In genomic region chr4:96683474-96683873, GRCm38 (mm10) we compare ENCODE assay signal across 11 mouse cellular contexts. TPM values are rescaled to one million over a fixed set of nuclear protein-coding genes. Genes with fewer than 3 reads are reported as not detected.
DNase-seq lines count a peak whose midpoint lies in the region; ATAC-seq lines count a peak whose summit lies in the region.
"Had no signal": no experiment of that assay in that cellular context is flagged by ENCODE, and none has a peak within 500 bp of the region (broad histone marks: within the 10 kb centered on the region; RNA-seq: fewer than 3 reads in every experiment).

No protein-coding gene starts in this region.

- WGBS in intestine, embryonic 14.5 days = 52% methylated on average over 2 of the region's 2 CpGs
- 44% methylated on average over 2 of the region's 2 CpGs for WGBS in intestine, embryonic 16.5 days
- 22% methylated on average over 2 of the region's 2 CpGs for WGBS in forebrain, embryonic 16.5 days

- no peaks in the 10 kb centered on the region for H3K27me3 ChIP-seq in intestine, embryonic 14.5 days (replicated peaks; ENCODE audit: control insufficient read depth, insufficient read depth, low read length)
- H3K27me3 ChIP-seq in intestine, embryonic 16.5 days (replicated peaks; ENCODE audit: control insufficient read depth, insufficient read depth, low read length) = no peaks in the 10 kb centered on the region
- no peaks in the 10 kb centered on the region for H3K27me3 ChIP-seq in forebrain, embryonic 16.5 days (replicated peaks; ENCODE audit: control insufficient read depth, insufficient read depth, low read length)

- H3K9ac ChIP-seq in intestine, embryonic 14.5 days (ENCODE audit: low read length) = no peak overlapping the region
- H3K9ac ChIP-seq in intestine, embryonic 16.5 days (ENCODE audit: low read depth, low read length) = no peak overlapping the region
- H3K9ac ChIP-seq in forebrain, embryonic 16.5 days (replicated peaks; ENCODE audit: low read depth, low read length) = no peak overlapping the region

- no peaks in the 10 kb centered on the region for H3K4me1 ChIP-seq in intestine, embryonic 14.5 days (replicated peaks; ENCODE audit: control insufficient read depth, insufficient read depth, low read length)
- H3K4me1 ChIP-seq in intestine, embryonic 16.5 days (ENCODE audit: control insufficient read depth, insufficient read depth, low read length) = no peaks in the 10 kb centered on the region
- no peaks in the 10 kb centered on the region for H3K4me1 ChIP-seq in forebrain, embryonic 16.5 days (replicated peaks; ENCODE audit: control insufficient read depth, insufficient read depth, low read length)

- no peaks in the 10 kb centered on the region for H3K9me3 ChIP-seq in intestine, embryonic 14.5 days (ENCODE audit: control insufficient read depth, low read length)
- no peaks in the 10 kb centered on the region for H3K9me3 ChIP-seq in intestine, embryonic 16.5 days (ENCODE audit: control insufficient read depth, low read length)
- H3K9me3 ChIP-seq in forebrain, embryonic 16.5 days (ENCODE audit: control insufficient read depth, low read length) = no peaks in the 10 kb centered on the region

- H3K27ac ChIP-seq in intestine, embryonic 14.5 days (ENCODE audit: low read depth) = no peak overlapping the region
- H3K27ac ChIP-seq in intestine, embryonic 16.5 days (ENCODE audit: low read length) = no peak overlapping the region
- H3K27ac ChIP-seq in forebrain, embryonic 16.5 days (ENCODE audit: low read length) = no peak overlapping the region

- no peak for DNase-seq in intestine, embryonic 14.5 days (ENCODE audit: low spot score)
- DNase-seq in 416B (ENCODE audit: low read depth) (peak; percentile 4), MN1 (ENCODE audit: low spot score) (peak; percentile 5)
- DNase-seq in thymus, adult 18-20 months = no peak
- DNase-seq in right cerebral cortex, postnatal 4 days = no peak
- no peak for DNase-seq in ovary, postnatal 10 days (ENCODE audit: low spot score)
- DNase-seq: gastrocnemius, postnatal 10 days had no signal

- no peak overlapping the region for H3K4me3 ChIP-seq in intestine, embryonic 14.5 days (ENCODE audit: low read depth, low read length)
- no peak overlapping the region for H3K4me3 ChIP-seq in intestine, embryonic 16.5 days (ENCODE audit: low read length)
- no peak overlapping the region for H3K4me3 ChIP-seq in forebrain, embryonic 16.5 days (replicated peaks; ENCODE audit: low read length)

- peak; percentile 50; the same call in 1 of the 2 replicates for ATAC-seq in intestine, embryonic 14.5 days (replicated peaks; ENCODE audit: low FRiP score, low TSS enrichment, low read depth)
- no peak; the same call in 1 of the 2 replicates for ATAC-seq in intestine, embryonic 16.5 days
- ATAC-seq in forebrain, embryonic 16.5 days = peak; percentile 75

- no peaks in the 10 kb centered on the region for H3K36me3 ChIP-seq in intestine, embryonic 14.5 days (ENCODE audit: control insufficient read depth, insufficient read depth, low read length)
- no peaks in the 10 kb centered on the region for H3K36me3 ChIP-seq in intestine, embryonic 16.5 days (ENCODE audit: control insufficient read depth, insufficient read depth, low read length)
- no peaks in the 10 kb centered on the region for H3K36me3 ChIP-seq in forebrain, embryonic 16.5 days (ENCODE audit: control insufficient read depth, insufficient read depth)

- H3K4me2 ChIP-seq in intestine, embryonic 14.5 days (ENCODE audit: low read length) = no peak overlapping the region
- H3K4me2 ChIP-seq in intestine, embryonic 16.5 days (ENCODE audit: low read depth, low read length) = no peak overlapping the region
- H3K4me2 ChIP-seq in forebrain, embryonic 16.5 days (ENCODE audit: low read length) = no peak overlapping the region

RNA-seq across cellular contexts. Expression of gene Cyp2j5, which starts 19.5 kb away (rescaled TPM):
- not detected in 2 replicates for polyA plus RNA-seq in intestine, embryonic 14.5 days (2014; fragmentation: Nextera tagmentation; extraction: Ambion mirVana)
- polyA plus RNA-seq in intestine, embryonic 16.5 days (2015; fragmentation: Nextera tagmentation; extraction: Ambion mirVana) = 0.12 and 0.17 TPM in 2 replicates
- not detected in 2 replicates for polyA plus RNA-seq in forebrain, embryonic 16.5 days (2015; fragmentation: Nextera tagmentation; extraction: Ambion mirVana)
- polyA plus RNA-seq: limb, embryonic 11.5 days; small intestine, adult 2 months had no signal

Comparison
In these comparisons a context has a peak if more than half of its experiments do, and no peak if none do; other contexts are left out.
1. DNase-seq: peak in 416B (single experiment) and MN1 (single experiment); none in intestine, embryonic 14.5 days (single experiment), thymus, adult 18-20 months (0 of 2), right cerebral cortex, postnatal 4 days (single experiment) and ovary, postnatal 10 days (single experiment).